Mouse (Mus musculus) liver, postnatal 0 days (tissue): ENCODE measurements around the gene Eml2. TPM values are rescaled to one million over a fixed set of nuclear protein-coding genes. Genes with fewer than 3 reads are reported as not detected.

Experiments used
- ATAC-seq: fragments of 200-750 bp; cut with Nextera tagmentation; 2 replicates; pipeline ENCODE4 v1.8.0; 2017; ENCODE audit warnings: mild to moderate bottlenecking, moderate library complexity
- DNase-seq: peaks from one replicate; pipeline ENCODE4 v3.0.0-alpha.2; 2016
- H3K27ac ChIP-seq: fragments of 300-500 bp; sonication (generic); 2 replicates; pipeline ENCODE4 v1.5.1; 2014; ENCODE audit warnings: antibody characterized with exemption, moderate library complexity, mild to moderate bottlenecking, low read depth
- H3K27me3 ChIP-seq: fragments of 300-500 bp; sonication (generic); 2 replicates; pipeline ENCODE4 v1.6.1; 2014; ENCODE audit warnings: low read length, control low read depth, mixed read lengths; ENCODE audit not compliant: insufficient read depth
- H3K36me3 ChIP-seq: fragments of 300-500 bp; sonication (generic); replicated peaks from 2 replicates; pipeline ENCODE4 v1.6.1; 2014; ENCODE audit warnings: mild to moderate bottlenecking, control low read depth, low read length, moderate library complexity, mixed read lengths; ENCODE audit not compliant: insufficient read depth
- H3K4me1 ChIP-seq: fragments of 300-500 bp; sonication (generic); 2 replicates; pipeline ENCODE4 v1.6.1; 2014; ENCODE audit warnings: antibody characterized with exemption, mild to moderate bottlenecking, control low read depth; ENCODE audit not compliant: insufficient read depth
- H3K4me2 ChIP-seq: fragments of 300-500 bp; sonication (generic); 2 replicates; pipeline ENCODE4 v1.6.1; 2014; ENCODE audit warnings: low read depth, mild to moderate bottlenecking, low read length, moderate library complexity, mixed read lengths
- H3K4me3 ChIP-seq: fragments of 300-500 bp; sonication (generic); 2 replicates; pipeline ENCODE4 v1.5.1; 2014; ENCODE audit warnings: low read depth, low read length
- H3K9ac ChIP-seq: fragments of 300-500 bp; sonication (generic); replicated peaks from 2 replicates; pipeline ENCODE4 v1.6.1; 2014; ENCODE audit warnings: mild to moderate bottlenecking, moderate library complexity
- H3K9me3 ChIP-seq: fragments of 300-500 bp; sonication (generic); 2 replicates; pipeline ENCODE4 v1.6.1; 2016; ENCODE audit warnings: mild to moderate bottlenecking, control low read depth, low read length, mixed read lengths
- CTCF ChIP-seq: sonication (generic); IDR thresholded peaks from 2 replicates; pipeline ENCODE4 v1.5.1; 2016; ENCODE audit warnings: antibody characterized with exemption, low read depth
- EP300 ChIP-seq: IDR thresholded peaks from 2 replicates; pipeline ENCODE4 v1.6.1; 2016; ENCODE audit warnings: antibody characterized with exemption, low read depth, mild to moderate bottlenecking
- WGBS: fragments of 180-500 bp; shearing (Covaris S2); extraction: QIAGEN DNeasy Blood & Tissue Kit; methylation state at CpG from one replicate; pipeline ENCODE4 v1.1.7; 2014; ENCODE audit not compliant: insufficient replicate concordance; 5-methylcytosine and 5-hydroxymethylcytosine counted together
- polyA plus RNA-seq: library from polyadenylated mRNA; unstranded; fragments of >200 nt; fragmentation: Nextera tagmentation; extraction: Ambion mirVana; gene quantifications from 2 replicates; pipeline ENCODE4 v1.2.1, GENCODE M21; 2015

Eml2 gene
- polyA plus RNA-seq, 1 experiment from 2014 or later, result 3.3 TPM

- Histone ChIP-seq H3K9ac (no peak overlapping the region; the same call in 1 of the 2 replicates), H3K27me3 (no peaks in the 10 kb centered on the region), H3K4me3 (no peak overlapping the region), H3K4me2 (no peak overlapping the region), H3K4me1 (peaks cover 14% of the 10 kb centered on the region; the same call in 1 of the 2 replicates), H3K27ac (no peak overlapping the region), H3K9me3 (no peaks in the 10 kb centered on the region), H3K36me3 (peaks cover 7% of the 10 kb centered on the region; the same call in 1 of the 2 replicates)
- 73% methylated on average over 5 of the region's 5 CpGs for WGBS
- DNase-seq, result no peak
- TF ChIP-seq EP300 (no peak), CTCF (no peak)
- ATAC-seq, result no peak
Measured at GRCm38 (mm10) chr7:19234652-19235051, 58.4 kb downstream of the Eml2 start.

- no peak overlapping the region for H3K27ac ChIP-seq
- TF ChIP-seq CTCF, result no peak
- TF ChIP-seq EP300, result no peak
- H3K4me2 ChIP-seq, result no peak overlapping the region
- no peaks in the 10 kb centered on the region for H3K9me3 ChIP-seq
- no peaks in the 10 kb centered on the region for H3K27me3 ChIP-seq
- H3K9ac ChIP-seq, result no peak overlapping the region; the same call in 1 of the 2 replicates
- ATAC-seq (no peak), DNase-seq (no peak)
- H3K4me1 ChIP-seq, result 0 out of 2 replicates have a peak, but pooled peaks cover 10% of the 10 kb centered on the region
- no peak overlapping the region for H3K4me3 ChIP-seq
- WGBS, result 74% methylated on average over 2 of the region's 2 CpGs
- H3K36me3 ChIP-seq, result peaks cover 7% of the 10 kb centered on the region; the same call in 1 of the 2 replicates
Measured at GRCm38 (mm10) chr7:19235092-19235671, 59.0 kb downstream of the Eml2 start.

- no peak for TF ChIP-seq EP300
- no peak for TF ChIP-seq CTCF
- Histone ChIP-seq H3K4me3 (no peak overlapping the region), H3K27me3 (no peaks in the 10 kb centered on the region), H3K9ac (no peak overlapping the region), H3K9me3 (no peaks in the 10 kb centered on the region), H3K4me2 (no peak overlapping the region), H3K4me1 (peaks cover 17% of the 10 kb centered on the region; the same call in 1 of the 2 replicates), H3K27ac (no peak overlapping the region), H3K36me3 (peaks cover 4% of the 10 kb centered on the region; the same call in 1 of the 2 replicates)
- WGBS, result 68% methylated on average over 2 of the region's 2 CpGs
- DNase-seq (no peak), ATAC-seq (no peak)
Measured at GRCm38 (mm10) chr7:19236411-19236810, 60.2 kb downstream of the Eml2 start.

- Histone ChIP-seq H3K36me3 (peaks cover 3% of the 10 kb centered on the region; the same call in 1 of the 2 replicates), H3K27ac (no peak overlapping the region), H3K4me2 (no peak overlapping the region), H3K4me1 (peaks cover 14% of the 10 kb centered on the region; the same call in 1 of the 2 replicates), H3K9me3 (no peaks in the 10 kb centered on the region), H3K27me3 (no peaks in the 10 kb centered on the region), H3K4me3 (no peak overlapping the region), H3K9ac (no peak overlapping the region)
- TF ChIP-seq EP300 (no peak), CTCF (no peak)
- 98% methylated on average over 4 of the region's 4 CpGs for WGBS
- no peak for ATAC-seq
- DNase-seq, result no peak
Measured at GRCm38 (mm10) chr7:19238344-19238743, 62.1 kb downstream of the Eml2 start.

GRCm38 (mm10) chr7:19239423-19239822 is 63.2 kb downstream of the Eml2 start:
- TF ChIP-seq EP300 (no peak), CTCF (peak; percentile 98)
- Histone ChIP-seq H3K4me3 (no peak overlapping the region), H3K36me3 (no peaks in the 10 kb centered on the region; the same call in 1 of the 2 replicates), H3K9me3 (no peaks in the 10 kb centered on the region), H3K9ac (no peak overlapping the region), H3K27me3 (no peaks in the 10 kb centered on the region), H3K27ac (no peak overlapping the region), H3K4me2 (peak overlapping the region; percentile 40; the same call in 1 of the 2 replicates), H3K4me1 (peaks cover 14% of the 10 kb centered on the region)
- DNase-seq, result peak; percentile 92
- WGBS, result 0% methylated on average over 1 of the region's 1 CpGs
- ATAC-seq, result peak; percentile 92

GRCm38 (mm10) chr7:19239986-19240385 is 63.8 kb downstream of the Eml2 start:
- Histone ChIP-seq H3K9ac (no peak overlapping the region), H3K9me3 (no peaks in the 10 kb centered on the region), H3K4me2 (peak overlapping the region; percentile 40; the same call in 1 of the 2 replicates), H3K4me1 (peaks cover 10% of the 10 kb centered on the region), H3K36me3 (peaks cover 4% of the 10 kb centered on the region; the same call in 1 of the 2 replicates), H3K4me3 (no peak overlapping the region), H3K27me3 (no peaks in the 10 kb centered on the region), H3K27ac (no peak overlapping the region)
- no peak for DNase-seq
- peak; percentile 79 for ATAC-seq
- TF ChIP-seq CTCF, result no peak
- WGBS, result 42% methylated on average over 2 of the region's 4 CpGs
